Mouse (Mus musculus) hematopoietic stem cell, adult 5-6 weeks (primary cell): ENCODE measurements around the gene Gm21987. TPM values are rescaled to one million over a fixed set of nuclear protein-coding genes. Genes with fewer than 3 reads are reported as not detected.
A peak's percentile ranks its signal among the peaks of the same experiment; 100 is the strongest.

ENCODE experiments used
- ATAC-seq, 2 experiments: fragments of 125-278 bp in 1 of 2; replicated peaks in 1 of 2; 2 replicates each; pipeline ENCODE4 v1.8.0; 2016 to 2017; ENCODE audit warnings: inconsistent platforms in 2 of 2, mild to moderate bottlenecking in 2 of 2, moderate number of reproducible peaks in 2 of 2, low read depth in 1 of 2, moderate TSS enrichment in 1 of 2; ENCODE audit not compliant: low FRiP score in 2 of 2, poor library complexity in 2 of 2, severe bottlenecking in 2 of 2, insufficient read depth in 1 of 2, low TSS enrichment in 1 of 2
- total RNA-seq: library from RNA; stranded (forward); fragments of 172-1452, 232-1000 nt; gene quantifications from 2 replicates; pipeline ENCODE4 v1.2.3, GENCODE M21; 2017

The Gm21987 gene
- total RNA-seq, 1 experiment from 2014 or later: not detected

DNA sequence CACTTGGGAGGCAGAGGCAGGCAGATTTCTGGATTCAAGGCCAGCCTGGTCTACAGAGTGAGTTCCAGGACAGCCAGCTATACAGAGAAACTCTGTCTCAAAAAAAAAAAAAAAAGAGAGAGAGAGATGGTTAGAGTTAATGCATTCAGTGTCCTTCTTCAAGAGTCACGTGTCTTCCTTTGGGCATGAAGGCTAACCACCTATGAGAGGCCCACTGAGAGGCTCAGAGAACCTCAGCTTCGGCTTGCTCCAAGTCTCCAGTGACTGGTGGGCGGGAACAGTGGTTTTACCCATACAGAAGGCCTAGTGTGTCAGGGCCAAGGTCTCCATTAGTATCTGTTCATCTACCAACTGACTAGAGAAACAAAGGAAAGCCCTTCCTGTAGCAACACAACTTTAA lies 52.2 kb downstream of the Gm21987 start:
- ATAC-seq: no peak

GRCm38 (mm10) chr16:38399531-38400231 lies 52.8 kb downstream of the Gm21987 start:
- peak; percentile 44 to 62 for ATAC-seq

DNA sequence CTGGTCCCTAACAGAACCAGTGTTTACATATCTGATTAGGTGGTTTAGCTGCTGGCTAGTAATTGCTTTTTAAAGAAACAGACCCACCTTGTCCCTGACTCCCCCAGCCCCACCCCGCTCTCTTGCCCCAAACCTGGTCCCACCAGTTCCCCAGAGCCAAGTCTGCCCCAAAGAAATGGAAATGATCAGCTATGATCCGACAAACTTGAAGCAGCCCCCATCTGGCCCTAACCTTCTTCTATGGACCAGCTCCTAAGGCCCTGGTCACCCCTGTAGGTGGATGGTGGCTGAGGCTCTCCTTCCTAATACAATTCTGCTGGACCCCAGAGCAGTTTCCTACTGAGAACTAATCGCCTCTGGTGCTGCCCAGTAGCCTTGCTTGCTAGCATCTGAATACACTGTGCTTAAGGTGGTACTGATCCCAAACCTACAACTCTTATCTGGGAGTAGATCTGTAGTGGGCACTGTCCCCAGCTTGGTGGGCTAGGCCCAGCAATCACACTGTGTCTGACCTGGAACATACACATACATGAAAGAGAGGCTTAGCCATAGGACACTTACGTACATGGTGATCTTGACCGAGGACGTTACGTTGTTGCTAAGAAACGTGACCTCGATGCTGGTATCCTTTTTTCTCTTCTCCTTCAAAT lies 53.6 kb downstream of the Gm21987 start:
- no peak for ATAC-seq

GRCm38 (mm10) chr16:38401468-38401867 lies 54.6 kb downstream of the Gm21987 start:
- ATAC-seq: no peak

DNA sequence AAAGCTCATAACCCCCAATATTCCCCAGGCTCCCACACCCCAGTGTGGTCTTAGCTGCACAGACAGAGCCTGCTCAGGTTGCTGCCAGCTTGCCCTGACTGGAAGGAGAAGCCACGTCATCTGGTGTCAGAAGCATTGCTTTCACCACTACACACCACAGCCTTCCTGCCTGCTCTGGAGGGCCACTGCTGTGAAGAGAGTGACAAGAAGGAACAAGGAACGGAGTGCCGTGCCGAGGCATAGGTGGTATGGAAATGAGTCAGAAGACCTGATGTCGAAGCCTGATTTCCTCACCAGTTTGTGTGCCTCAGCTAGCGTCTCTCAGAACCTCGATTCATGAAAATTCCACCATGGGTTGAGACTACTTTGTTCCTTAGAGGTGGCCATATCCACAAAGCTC lies 56.8 kb downstream of the Gm21987 start:
- ATAC-seq: peak; percentile 90

DNA sequence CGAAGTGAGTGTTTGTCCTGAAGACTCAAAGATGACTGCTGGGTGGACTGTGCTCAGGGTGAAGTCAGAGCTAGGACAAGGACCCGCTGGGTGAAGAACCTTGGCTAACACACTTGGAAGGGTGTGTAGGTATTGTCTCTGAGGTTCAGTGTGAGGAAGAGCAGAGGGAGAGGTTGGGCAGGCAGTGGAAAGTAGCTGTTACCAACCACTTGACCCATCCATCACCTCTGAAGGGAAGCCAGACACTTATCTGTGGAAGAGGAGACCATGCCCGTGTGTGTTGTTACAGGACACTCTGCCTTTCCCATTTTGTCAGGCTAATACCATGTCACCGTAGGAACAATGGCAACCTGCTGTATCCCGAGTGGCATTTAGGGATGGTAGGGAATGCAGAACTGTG lies 59.5 kb downstream of the Gm21987 start:
- no peak for ATAC-seq

DNA sequence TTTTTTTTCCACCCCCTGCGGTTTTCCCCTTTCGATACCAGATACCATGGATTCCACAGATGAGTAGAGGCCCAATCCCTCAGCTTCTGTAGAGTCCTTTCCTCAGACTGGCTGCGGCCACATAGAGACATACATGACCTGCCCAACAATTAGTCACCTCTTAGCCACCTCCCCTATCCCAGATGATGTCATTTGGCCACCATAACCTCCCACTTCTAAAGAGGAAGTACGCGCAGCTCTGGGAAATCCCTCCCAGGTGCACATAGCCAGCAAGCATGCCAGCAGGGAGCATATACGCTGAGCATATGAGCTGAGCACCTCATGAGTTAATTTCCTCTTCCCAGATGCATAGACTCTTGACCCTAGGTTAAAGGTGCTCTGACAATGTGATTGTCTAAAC lies 59.9 kb downstream of the Gm21987 start:
- peak in 1 of 2 experiments; percentile 47; a peak in 2 of 4 replicates for ATAC-seq

DNA sequence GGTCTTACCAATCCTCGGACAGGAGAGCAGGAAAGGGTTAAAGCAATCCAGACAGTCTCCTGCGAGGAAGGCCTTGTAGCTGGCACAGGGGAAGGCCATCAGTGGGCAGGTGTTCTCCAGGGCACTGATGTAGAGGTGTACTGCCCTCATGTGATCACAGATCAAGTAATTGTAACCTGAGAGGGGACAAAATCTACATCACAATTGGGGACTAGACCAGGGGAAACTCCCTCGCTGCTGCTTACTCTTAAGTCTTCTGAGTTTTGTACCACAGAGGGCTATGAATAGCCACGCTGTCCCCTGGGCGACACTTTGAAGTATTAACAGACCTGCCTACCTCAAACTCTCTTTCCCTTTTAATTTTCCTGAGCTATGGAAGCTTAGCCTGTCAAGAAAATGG lies 60.7 kb downstream of the Gm21987 start:
- no peak for ATAC-seq

GRCm38 (mm10) chr16:38408416-38408815 lies 61.6 kb downstream of the Gm21987 start:
- no peak for ATAC-seq

Other genes starting within 250 kb of the Gm21987 start
- gene Nr1i2, start 52.2 kb upstream of the Gm21987 start, total RNA-seq: not detected in 2 replicates
- not detected in 2 replicates for gene Maats1, start 4.9 kb upstream of the Gm21987 start, total RNA-seq
- 191 and 294 TPM in 2 replicates for gene Cox17, start within 50 bp of the Gm21987 start, total RNA-seq
- gene Popdc2, start 15.2 kb downstream of the Gm21987 start, total RNA-seq: 1.1 TPM in 1 of 2 replicates, not detected in the other
- gene Pla1a, start 86.1 kb downstream of the Gm21987 start, total RNA-seq: not detected in 2 replicates
- gene Adprh, start 105.7 kb downstream of the Gm21987 start, total RNA-seq: 11.1 and 23.8 TPM in 2 replicates
- 0.38 TPM in 1 of 2 replicates, not detected in the other for gene Cd80, start 108.5 kb downstream of the Gm21987 start, total RNA-seq
- gene Timmdc1, start 175.6 kb downstream of the Gm21987 start, total RNA-seq: 35.4 and 35.7 TPM in 2 replicates
- 17.8 and 19.9 TPM in 2 replicates for gene Poglut1, start 203.2 kb downstream of the Gm21987 start, total RNA-seq
- gene Tmem39a, start 211.7 kb downstream of the Gm21987 start, total RNA-seq: 44.7 and 76.6 TPM in 2 replicates